Mouse (Mus musculus) lung, postnatal 4 days (tissue): ENCODE results near the gene Chst4.

ENCODE experiments used
- DNase-seq, 2 experiments: peaks; one replicate each; pipeline ENCODE4 v3.0.0; 2021

Chst4 gene

GRCm38 (mm10) chr8:110006312-110007023, 33.1 kb downstream of the Chst4 start:
- DNase-seq, result no peak

GRCm38 (mm10) chr8:110004300-110004699, 35.2 kb downstream of the Chst4 start:
- no peak for DNase-seq

DNA sequence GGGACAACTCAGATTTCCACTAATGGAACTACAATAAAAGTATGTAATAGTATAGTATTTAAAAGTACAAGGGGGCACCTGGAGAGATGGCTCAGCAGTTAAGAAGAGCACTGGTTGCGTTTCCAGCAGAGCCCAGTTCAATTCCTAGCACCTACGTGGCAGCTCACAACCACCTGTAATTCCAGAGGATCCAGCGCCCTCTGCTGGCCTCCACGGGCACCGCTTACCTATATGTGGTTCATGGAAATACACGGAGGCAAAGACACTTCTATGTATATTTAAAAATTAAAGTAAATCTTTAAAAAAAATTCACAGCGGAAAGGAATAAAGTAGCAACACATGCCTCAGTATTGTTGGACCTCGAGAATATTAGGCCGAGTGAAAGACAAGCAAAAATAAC, 36.6 kb downstream of the Chst4 start:
- DNase-seq, result peak in 1 of 2 experiments; percentile 19

GRCm38 (mm10) chr8:109999974-110000373, 39.6 kb downstream of the Chst4 start:
- no peak for DNase-seq

DNA sequence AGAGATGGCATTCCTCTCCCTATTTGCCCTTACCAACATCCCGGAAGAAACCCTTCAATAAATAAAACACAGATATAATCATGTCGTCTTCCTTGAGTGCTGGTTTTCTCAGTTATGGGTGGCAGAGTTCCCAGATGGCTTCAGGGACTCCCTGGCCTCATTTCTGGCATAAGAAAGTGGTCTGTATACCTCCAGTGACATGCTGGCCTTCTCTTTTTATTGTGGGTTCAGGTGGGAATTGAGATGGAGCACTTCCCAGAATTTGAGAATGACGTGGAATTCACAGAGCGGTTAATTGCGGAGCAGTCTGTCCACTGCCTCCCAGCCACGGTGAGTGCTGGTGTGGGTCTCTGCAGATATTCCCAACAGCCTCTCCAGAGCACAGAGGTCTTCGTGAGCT, 41.5 kb downstream of the Chst4 start:
- DNase-seq, result no peak

GRCm38 (mm10) chr8:109997381-109997780, 42.2 kb downstream of the Chst4 start:
- no peak for DNase-seq

DNA sequence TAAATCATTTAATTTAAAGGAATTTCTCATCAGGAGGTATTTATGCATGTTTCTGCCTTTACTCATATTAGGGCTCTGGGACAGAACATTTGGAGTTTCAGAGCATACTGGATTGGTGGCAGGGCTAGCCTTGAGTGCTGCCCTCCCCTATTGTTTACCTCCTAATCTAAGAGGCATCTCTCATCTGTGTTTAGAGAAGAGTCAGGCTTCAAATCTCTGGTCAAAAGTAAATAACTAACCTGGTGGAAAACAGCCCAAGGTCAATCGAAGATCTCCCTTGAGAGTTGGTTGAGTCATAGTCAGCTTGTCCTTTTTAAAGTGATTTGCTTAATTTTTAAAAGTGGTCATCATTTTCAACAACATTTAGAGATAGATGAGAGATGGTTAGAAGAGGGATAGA, 46.6 kb downstream of the Chst4 start:
- no peak for DNase-seq

GRCm38 (mm10) chr8:109992166-109992565, 47.4 kb downstream of the Chst4 start:
- DNase-seq, result no peak

- DNase-seq, result no peak
Measured at GRCm38 (mm10) chr8:109990224-109990623, 49.3 kb downstream of the Chst4 start, which contains the start of gene Tat. TSS of gene Tat (plus strand) at chr8:109990437.

DNA sequence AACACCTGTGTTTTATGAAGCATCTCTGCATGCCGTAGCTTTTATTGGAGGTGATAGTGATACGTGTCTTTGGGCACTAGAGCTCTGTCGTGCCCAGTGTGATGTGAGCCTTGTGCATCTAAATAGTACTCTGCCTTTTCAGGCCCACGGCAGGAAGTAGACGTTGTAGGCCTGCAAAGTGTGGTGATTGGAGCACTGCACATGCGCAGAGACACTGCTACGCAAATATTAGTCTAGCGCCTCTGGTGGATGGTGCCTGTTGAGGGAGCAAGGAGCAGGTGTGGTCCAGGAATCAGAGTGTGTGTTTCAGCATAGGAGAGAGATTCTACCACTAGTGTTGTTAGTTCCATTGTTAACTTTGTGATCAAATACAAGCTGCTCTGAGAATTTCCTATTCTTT, 50.4 kb downstream of the Chst4 start:
- DNase-seq, result no peak

DNA sequence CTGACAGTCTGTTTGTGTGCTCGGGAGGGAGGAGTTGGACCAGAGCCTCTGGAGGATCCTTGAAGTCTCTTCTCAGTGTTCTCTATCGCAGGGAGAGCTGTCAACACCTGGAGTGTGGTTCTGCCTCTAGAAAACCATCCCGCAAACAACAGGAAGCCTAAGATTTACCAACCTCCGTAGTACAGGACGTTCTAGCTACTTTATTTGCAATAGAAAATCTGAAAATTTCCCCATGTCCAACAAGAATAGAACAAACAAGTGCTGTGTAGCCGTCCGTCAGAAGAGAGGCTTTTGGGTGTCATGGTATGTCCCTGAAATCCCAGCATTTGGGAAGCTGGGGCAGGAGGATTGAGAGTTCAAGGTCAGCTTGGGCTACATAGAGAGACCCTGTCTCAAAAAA, 51.8 kb downstream of the Chst4 start:
- peak in 1 of 2 experiments; percentile 17 for DNase-seq

GRCm38 (mm10) chr8:109986384-109986783, 53.2 kb downstream of the Chst4 start:
- peak in 1 of 2 experiments; percentile 20 for DNase-seq

GRCm38 (mm10) chr8:109983944-109984343, 55.6 kb downstream of the Chst4 start:
- no peak for DNase-seq

GRCm38 (mm10) chr8:109982386-109983105, 57.0 kb downstream of the Chst4 start:
- DNase-seq, result peak in 1 of 2 experiments; percentile 15

DNA sequence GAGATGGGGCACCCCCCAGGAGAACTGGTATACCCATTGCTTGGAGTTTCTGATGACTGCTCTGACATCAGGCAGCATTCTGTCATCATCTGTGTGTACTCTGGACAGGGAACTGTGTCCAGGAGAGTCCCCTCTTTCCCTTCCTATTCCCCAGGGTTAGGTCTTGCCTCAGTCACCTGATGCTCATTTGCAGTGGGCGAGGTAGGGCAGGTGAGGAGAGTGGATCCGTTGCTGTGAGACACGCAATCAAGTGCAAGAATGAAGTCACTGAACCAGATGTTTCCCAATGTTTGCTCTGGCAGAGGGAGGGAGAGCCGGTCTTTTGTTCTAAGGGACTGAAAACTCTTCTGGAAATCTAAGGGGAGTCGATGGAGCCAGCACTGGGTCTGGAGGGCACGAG, 60.2 kb downstream of the Chst4 start:
- no peak for DNase-seq
